14 mouse cellular contexts compared by ENCODE assay signal in the genomic region with DNA sequence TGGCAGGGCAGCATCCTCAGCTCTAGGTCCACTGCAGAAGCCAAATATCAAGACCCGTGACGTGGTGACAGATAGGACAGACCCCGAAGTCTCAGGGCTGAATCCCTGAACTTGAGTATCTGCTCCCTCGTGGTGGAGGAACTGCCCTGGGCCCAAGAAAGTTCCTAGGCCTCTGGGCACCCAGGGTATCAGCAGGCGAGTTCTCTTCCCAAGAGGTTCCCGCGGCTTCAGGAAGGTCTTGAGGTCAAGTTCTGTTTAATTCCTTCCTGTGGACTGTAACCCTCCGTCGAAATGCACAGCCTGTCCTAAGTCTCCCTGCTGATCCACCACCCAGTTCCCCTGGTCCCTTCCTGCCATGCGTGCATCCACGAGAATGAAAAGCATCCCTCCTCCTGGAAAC. TPM values are rescaled to one million over a fixed set of nuclear protein-coding genes. Genes with fewer than 3 reads are reported as not detected.
DNase-seq lines count a peak whose midpoint lies in the region; ATAC-seq and TF ChIP-seq lines count a peak whose summit lies in the region.
"Had no signal": no experiment of that assay in that cellular context is flagged by ENCODE, and none has a peak within 500 bp of the region (broad histone marks: within the 10 kb centered on the region; RNA-seq: fewer than 3 reads in every experiment).

No protein-coding gene starts in this region.

- H3K36me3 ChIP-seq in heart, embryonic 11.5 days (ENCODE audit: control insufficient read depth, insufficient read depth, low read length) = no peaks in the 10 kb centered on the region
- H3K36me3 ChIP-seq in lung, embryonic 14.5 days (ENCODE audit: insufficient read depth) = peaks cover 22% of the 10 kb centered on the region
- no peaks in the 10 kb centered on the region; the same call in 1 of the 2 replicates for H3K36me3 ChIP-seq in heart, embryonic 16.5 days (ENCODE audit: control insufficient read depth, insufficient read depth)
- peaks cover 11% of the 10 kb centered on the region; the same call in 1 of the 2 replicates for H3K36me3 ChIP-seq in small intestine, adult 2 months (ENCODE audit: control insufficient read depth, insufficient read depth, low read length)
- H3K36me3 ChIP-seq in midbrain, embryonic 13.5 days = 0 out of 2 replicates have a peak, but pooled peaks cover 5% of the 10 kb centered on the region
- no peaks in the 10 kb centered on the region for H3K36me3 ChIP-seq in forebrain, postnatal 0 days (ENCODE audit: insufficient read depth)
- H3K36me3 ChIP-seq: hindbrain, embryonic 15.5 days had no signal

- no peak overlapping the region for H3K27ac ChIP-seq in heart, embryonic 11.5 days (ENCODE audit: low read depth, low read length)
- no peak overlapping the region for H3K27ac ChIP-seq in lung, embryonic 14.5 days (ENCODE audit: low read depth)
- 0 out of 2 replicates have a peak overlapping the region, but pooled peaks have one; percentile 7 for H3K27ac ChIP-seq in heart, embryonic 16.5 days (ENCODE audit: low read length)
- peak overlapping the region; percentile 47; the same call in 1 of the 2 replicates for H3K27ac ChIP-seq in small intestine, adult 2 months (ENCODE audit: insufficient read depth, low read depth, low read length)
- no peak overlapping the region for H3K27ac ChIP-seq in midbrain, embryonic 13.5 days
- H3K27ac ChIP-seq in forebrain, postnatal 0 days (ENCODE audit: low read depth, low read length) = no peak overlapping the region
- H3K27ac ChIP-seq: hindbrain, embryonic 15.5 days had no signal

- ATAC-seq in heart, embryonic 11.5 days (replicated peaks; ENCODE audit: insufficient number of reproducible peaks, low FRiP score, low TSS enrichment) = no peak
- no peak for ATAC-seq in lung, embryonic 14.5 days (ENCODE audit: insufficient read depth)
- no peak for ATAC-seq in heart, embryonic 16.5 days (replicated peaks; ENCODE audit: extremely low read depth, insufficient read depth, low FRiP score)
- no peak for ATAC-seq in midbrain, embryonic 13.5 days
- no peak for ATAC-seq in forebrain, postnatal 0 days

- H3K4me1 ChIP-seq in heart, embryonic 11.5 days (ENCODE audit: control insufficient read depth, insufficient read depth, low read length) = peaks cover 7% of the 10 kb centered on the region
- peaks cover 20% of the 10 kb centered on the region for H3K4me1 ChIP-seq in lung, embryonic 14.5 days (ENCODE audit: insufficient read depth)
- H3K4me1 ChIP-seq in heart, embryonic 16.5 days (ENCODE audit: control insufficient read depth, insufficient read depth, low read length) = peaks cover 34% of the 10 kb centered on the region
- H3K4me1 ChIP-seq in small intestine, adult 2 months (ENCODE audit: control insufficient read depth, insufficient read depth, insufficient read length, low read length) = peaks cover 14% of the 10 kb centered on the region
- H3K4me1 ChIP-seq in midbrain, embryonic 13.5 days (replicated peaks) = peaks cover 28% of the 10 kb centered on the region
- H3K4me1 ChIP-seq in forebrain, postnatal 0 days (ENCODE audit: insufficient read depth) = no peaks in the 10 kb centered on the region

- no peak overlapping the region for H3K9ac ChIP-seq in heart, embryonic 11.5 days (ENCODE audit: low read depth, low read length)
- no peak overlapping the region for H3K9ac ChIP-seq in lung, embryonic 14.5 days
- H3K9ac ChIP-seq in heart, embryonic 16.5 days (ENCODE audit: low read length) = no peak overlapping the region
- no peak overlapping the region for H3K9ac ChIP-seq in midbrain, embryonic 13.5 days (replicated peaks)
- H3K9ac ChIP-seq in forebrain, postnatal 0 days = no peak overlapping the region
- H3K9ac ChIP-seq: hindbrain, embryonic 15.5 days had no signal

- no peak for TF ChIP-seq POLR2A in small intestine, adult 2 months (IDR thresholded peaks at IDR 0.05; ENCODE audit: low read depth, low read length)

- no peak overlapping the region for H3K4me3 ChIP-seq in heart, embryonic 11.5 days (ENCODE audit: low read depth, low read length)
- no peak overlapping the region for H3K4me3 ChIP-seq in lung, embryonic 14.5 days (ENCODE audit: low read depth, low read length)
- H3K4me3 ChIP-seq in heart, embryonic 16.5 days (ENCODE audit: low read length) = no peak overlapping the region
- no peak overlapping the region for H3K4me3 ChIP-seq in small intestine, adult 2 months (ENCODE audit: low read depth, low read length)
- H3K4me3 ChIP-seq in midbrain, embryonic 13.5 days (replicated peaks) = no peak overlapping the region
- no peak overlapping the region for H3K4me3 ChIP-seq in forebrain, postnatal 0 days (ENCODE audit: low read depth, low read length)
- H3K4me3 ChIP-seq: erythroblast, embryonic 14.5 days; hindbrain, embryonic 15.5 days had no signal

- DNase-seq in heart, adult 8-10 months (ENCODE audit: low spot score) = no peak
- DNase-seq in lung, embryonic 14.5 days = no peak
- DNase-seq in lung, postnatal 14 days = no peak
- DNase-seq in forebrain, postnatal 0 days = no peak
- DNase-seq: cerebellum, postnatal 14 days; layer of hippocampus, adult 9-11 months had no signal

- H3K9me3 ChIP-seq in heart, embryonic 11.5 days (replicated peaks; ENCODE audit: control insufficient read depth, low read length) = no peaks in the 10 kb centered on the region
- H3K9me3 ChIP-seq in lung, embryonic 14.5 days (ENCODE audit: low read depth, low read length) = no peaks in the 10 kb centered on the region
- H3K9me3 ChIP-seq in heart, embryonic 16.5 days (replicated peaks; ENCODE audit: control insufficient read depth, low read length) = no peaks in the 10 kb centered on the region
- H3K9me3 ChIP-seq in midbrain, embryonic 13.5 days = no peaks in the 10 kb centered on the region
- H3K9me3 ChIP-seq in forebrain, postnatal 0 days (ENCODE audit: low read length) = no peaks in the 10 kb centered on the region
- H3K9me3 ChIP-seq: hindbrain, embryonic 15.5 days had no signal

- 69% methylated on average over 11 of the region's 11 CpGs for whole genome bisulfite sequencing in heart, embryonic 11.5 days (ENCODE audit: insufficient replicate concordance)
- 68% methylated on average over 11 of the region's 11 CpGs for WGBS in lung, embryonic 14.5 days
- WGBS in heart, embryonic 16.5 days = 69% methylated on average over 11 of the region's 11 CpGs
- WGBS in small intestine, adult 2 months = 61% methylated on average over 11 of the region's 11 CpGs
- WGBS in midbrain, embryonic 13.5 days = 89% methylated on average over 11 of the region's 11 CpGs
- WGBS in forebrain, postnatal 0 days = 85% methylated on average over 11 of the region's 11 CpGs

- TF ChIP-seq CTCF in lung, embryonic 14.5 days (IDR thresholded peaks at IDR 0.05; ENCODE audit: low read depth) = no peak
- no peak for TF ChIP-seq CTCF in small intestine, adult 2 months (IDR thresholded peaks at IDR 0.05; ENCODE audit: extremely low read depth, insufficient read length, insufficient replicate concordance, low read depth, low read length)
- no peak for TF ChIP-seq CTCF in forebrain, postnatal 0 days (IDR thresholded peaks at IDR 0.05; ENCODE audit: low read depth)

- H3K4me2 ChIP-seq in heart, embryonic 11.5 days = peak overlapping the region; percentile 81; the same call in 1 of the 2 replicates
- peak overlapping the region; percentile 90 for H3K4me2 ChIP-seq in lung, embryonic 14.5 days
- peak overlapping the region; percentile 82 for H3K4me2 ChIP-seq in heart, embryonic 16.5 days (ENCODE audit: low read depth, low read length)
- no peak overlapping the region for H3K4me2 ChIP-seq in midbrain, embryonic 13.5 days (replicated peaks)
- H3K4me2 ChIP-seq in forebrain, postnatal 0 days (ENCODE audit: low read depth) = no peak overlapping the region

- H3K27me3 ChIP-seq in heart, embryonic 11.5 days (ENCODE audit: control insufficient read depth, insufficient read depth, low read length) = no peaks in the 10 kb centered on the region
- no peaks in the 10 kb centered on the region for H3K27me3 ChIP-seq in lung, embryonic 14.5 days (ENCODE audit: insufficient read depth, low read length)
- no peaks in the 10 kb centered on the region for H3K27me3 ChIP-seq in heart, embryonic 16.5 days (ENCODE audit: control insufficient read depth, insufficient read depth, low read length)
- H3K27me3 ChIP-seq in small intestine, adult 2 months (ENCODE audit: control insufficient read depth, insufficient read depth, low read length) = no peaks in the 10 kb centered on the region
- H3K27me3 ChIP-seq in midbrain, embryonic 13.5 days = peaks cover 8% of the 10 kb centered on the region; the same call in 1 of the 2 replicates
- H3K27me3 ChIP-seq in forebrain, postnatal 0 days (ENCODE audit: insufficient read depth, low read length) = no peaks in the 10 kb centered on the region
- H3K27me3 ChIP-seq: hindbrain, embryonic 15.5 days had no signal

RNA-seq across cellular contexts. Expression of a gene that starts 2.6 kb away (rescaled TPM):
- polyA plus RNA-seq in heart, embryonic 11.5 days (2014; fragmentation: Nextera tagmentation; extraction: Ambion mirVana) = 0.46 TPM in 1 of 2 replicates, not detected in the other
- total RNA-seq in heart, adult 8-10 months (2022) = not detected
- polyA plus RNA-seq in lung, embryonic 14.5 days (2014; fragmentation: Nextera tagmentation; extraction: Ambion mirVana) = not detected in 2 replicates
- 0.66 TPM in 1 of 2 replicates, not detected in the other for polyA plus RNA-seq in heart, embryonic 16.5 days (2015; fragmentation: Nextera tagmentation; extraction: Ambion mirVana)
- 1.1 TPM in 1 of 2 replicates, not detected in the other for polyA plus RNA-seq in small intestine, adult 2 months (2012; rRNA removed)
- polyA plus RNA-seq in midbrain, embryonic 13.5 days (2015; fragmentation: Nextera tagmentation; extraction: Ambion mirVana) = not detected in 2 replicates
- total RNA-seq in forebrain, postnatal 0 days (2014; rRNA removed) = not detected in 2 replicates
- polyA plus RNA-seq in forebrain, postnatal 0 days (2015; fragmentation: Nextera tagmentation; extraction: Ambion mirVana) = not detected in 2 replicates
- total RNA-seq: adrenal gland, postnatal 4 days; megakaryocyte-erythroid progenitor cell, adult 5-6 weeks had no signal
- polyA plus RNA-seq: erythroblast, embryonic 14.5 days; hindbrain, embryonic 15.5 days had no signal

RNA-seq across cellular contexts. Expression of a gene that starts 2.7 kb away (rescaled TPM):
- polyA plus RNA-seq in heart, embryonic 11.5 days (2014; fragmentation: Nextera tagmentation; extraction: Ambion mirVana) = 420 and 429 TPM in 2 replicates
- 100 to 1,000 TPM in 1 of 4 experiments, 10 to 100 TPM in 3; 86.2 to 101 (median 90.3) TPM for total RNA-seq in heart, adult 8-10 months (2022)
- polyA plus RNA-seq in lung, embryonic 14.5 days (2014; fragmentation: Nextera tagmentation; extraction: Ambion mirVana) = 1,035 and 1,087 TPM in 2 replicates
- polyA plus RNA-seq in heart, embryonic 16.5 days (2015; fragmentation: Nextera tagmentation; extraction: Ambion mirVana) = 525 and 571 TPM in 2 replicates
- polyA plus RNA-seq in small intestine, adult 2 months (2012; rRNA removed) = 263 and 363 TPM in 2 replicates
- 125 and 144 TPM in 2 replicates for polyA plus RNA-seq in midbrain, embryonic 13.5 days (2015; fragmentation: Nextera tagmentation; extraction: Ambion mirVana)
- 45.2 and 55.6 TPM in 2 replicates for total RNA-seq in forebrain, postnatal 0 days (2014; rRNA removed)
- polyA plus RNA-seq in forebrain, postnatal 0 days (2015; fragmentation: Nextera tagmentation; extraction: Ambion mirVana) = 240 and 270 TPM in 2 replicates

RNA-seq across cellular contexts. Expression of a gene that starts 3.0 kb away (rescaled TPM):
- 0.34 TPM in 1 of 2 replicates, not detected in the other for polyA plus RNA-seq in heart, embryonic 11.5 days (2014; fragmentation: Nextera tagmentation; extraction: Ambion mirVana)
- under 1 TPM in 3 of 4 experiments, not detected in 1; 0.35 to 0.72 (median 0.37) TPM for total RNA-seq in heart, adult 8-10 months (2022)
- 1.0 and 1.3 TPM in 2 replicates for polyA plus RNA-seq in lung, embryonic 14.5 days (2014; fragmentation: Nextera tagmentation; extraction: Ambion mirVana)
- polyA plus RNA-seq in heart, embryonic 16.5 days (2015; fragmentation: Nextera tagmentation; extraction: Ambion mirVana) = 1.3 and 1.6 TPM in 2 replicates
- polyA plus RNA-seq in small intestine, adult 2 months (2012; rRNA removed) = 0.56 and 0.87 TPM in 2 replicates
- 0.22 and 0.27 TPM in 2 replicates for polyA plus RNA-seq in midbrain, embryonic 13.5 days (2015; fragmentation: Nextera tagmentation; extraction: Ambion mirVana)
- 0.86 TPM in 1 of 2 replicates, not detected in the other for total RNA-seq in forebrain, postnatal 0 days (2014; rRNA removed)
- 0.28 and 0.45 TPM in 2 replicates for polyA plus RNA-seq in forebrain, postnatal 0 days (2015; fragmentation: Nextera tagmentation; extraction: Ambion mirVana)
- polyA plus RNA-seq: erythroblast, embryonic 14.5 days had no signal

RNA-seq across cellular contexts. Expression of a gene that starts 11.9 kb away (rescaled TPM):
- 11.1 and 12.0 TPM in 2 replicates for polyA plus RNA-seq in heart, embryonic 11.5 days (2014; fragmentation: Nextera tagmentation; extraction: Ambion mirVana)
- total RNA-seq in heart, adult 8-10 months (2022) = 1 to 10 TPM; 3.8 to 5.3 (median 4.3) TPM
- polyA plus RNA-seq in lung, embryonic 14.5 days (2014; fragmentation: Nextera tagmentation; extraction: Ambion mirVana) = 20.7 and 22.6 TPM in 2 replicates
- 12.2 and 12.4 TPM in 2 replicates for polyA plus RNA-seq in heart, embryonic 16.5 days (2015; fragmentation: Nextera tagmentation; extraction: Ambion mirVana)
- polyA plus RNA-seq in small intestine, adult 2 months (2012; rRNA removed) = 10.8 and 15.1 TPM in 2 replicates
- polyA plus RNA-seq in midbrain, embryonic 13.5 days (2015; fragmentation: Nextera tagmentation; extraction: Ambion mirVana) = 8.4 and 8.7 TPM in 2 replicates
- total RNA-seq in forebrain, postnatal 0 days (2014; rRNA removed) = 7.2 and 8.5 TPM in 2 replicates
- polyA plus RNA-seq in forebrain, postnatal 0 days (2015; fragmentation: Nextera tagmentation; extraction: Ambion mirVana) = 4.7 and 5.3 TPM in 2 replicates

RNA-seq across cellular contexts. Expression of a gene that starts 13.9 kb away (rescaled TPM):
- 4.8 and 7.6 TPM in 2 replicates for polyA plus RNA-seq in heart, embryonic 11.5 days (2014; fragmentation: Nextera tagmentation; extraction: Ambion mirVana)
- total RNA-seq in heart, adult 8-10 months (2022) = 1 to 10 TPM; 1.6 to 6.3 (median 5.0) TPM
- 35.4 and 42.5 TPM in 2 replicates for polyA plus RNA-seq in lung, embryonic 14.5 days (2014; fragmentation: Nextera tagmentation; extraction: Ambion mirVana)
- polyA plus RNA-seq in heart, embryonic 16.5 days (2015; fragmentation: Nextera tagmentation; extraction: Ambion mirVana) = 24.0 and 34.8 TPM in 2 replicates
- 107 and 120 TPM in 2 replicates for polyA plus RNA-seq in small intestine, adult 2 months (2012; rRNA removed)
- polyA plus RNA-seq in midbrain, embryonic 13.5 days (2015; fragmentation: Nextera tagmentation; extraction: Ambion mirVana) = 10.2 and 10.3 TPM in 2 replicates
- total RNA-seq in forebrain, postnatal 0 days (2014; rRNA removed) = 10.5 and 12.7 TPM in 2 replicates
- 14.5 and 19.4 TPM in 2 replicates for polyA plus RNA-seq in forebrain, postnatal 0 days (2015; fragmentation: Nextera tagmentation; extraction: Ambion mirVana)

Comparison
In these comparisons a context has a peak if more than half of its experiments do, and no peak if none do; other contexts are left out.
1. H3K27ac ChIP-seq: peak in heart, embryonic 16.5 days (single experiment) and small intestine, adult 2 months (single experiment); none in heart, embryonic 11.5 days (single experiment), lung, embryonic 14.5 days (single experiment), midbrain, embryonic 13.5 days (single experiment) and forebrain, postnatal 0 days (single experiment).
2. H3K4me2 ChIP-seq: peak in heart, embryonic 11.5 days (single experiment), lung, embryonic 14.5 days (single experiment) and heart, embryonic 16.5 days (single experiment); none in midbrain, embryonic 13.5 days (single experiment) and forebrain, postnatal 0 days (single experiment).